Mouse (Mus musculus) left cerebral cortex, adult 11 months (tissue): ENCODE data around the gene Polq.
A peak's percentile ranks its signal among the peaks of the same experiment; 100 is the strongest.
"Not testable (repeated sequence)": the region's sequence is repeated elsewhere in the genome, so short reads cannot be mapped to it uniquely, and the experiment has no call there.

ENCODE experiments used
- DNase-seq: peaks from one replicate; pipeline ENCODE4 v3.0.0; 2022; ENCODE audit warnings: low spot score

The Polq gene

DNA sequence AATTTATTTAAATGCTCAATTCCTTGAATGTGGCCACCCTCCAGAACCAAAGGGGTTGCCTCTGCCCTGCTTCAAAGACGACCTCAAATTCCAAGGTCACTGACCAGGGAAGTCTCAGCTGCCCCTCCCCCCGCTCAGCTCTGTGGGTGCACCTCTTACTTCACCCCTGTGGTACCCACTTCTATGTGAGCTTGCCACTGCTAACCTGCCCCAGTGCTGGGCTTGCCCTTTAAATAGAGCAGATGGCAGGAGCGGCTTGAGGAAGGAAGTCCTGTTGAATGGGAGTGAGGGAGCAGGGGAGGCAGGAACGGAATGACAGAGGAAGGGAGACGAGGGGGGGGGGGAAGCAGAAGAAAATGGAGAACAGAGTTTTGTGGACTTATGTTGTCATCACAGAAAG is 97.2 kb downstream of the Polq start:
- no peak for DNase-seq

DNA sequence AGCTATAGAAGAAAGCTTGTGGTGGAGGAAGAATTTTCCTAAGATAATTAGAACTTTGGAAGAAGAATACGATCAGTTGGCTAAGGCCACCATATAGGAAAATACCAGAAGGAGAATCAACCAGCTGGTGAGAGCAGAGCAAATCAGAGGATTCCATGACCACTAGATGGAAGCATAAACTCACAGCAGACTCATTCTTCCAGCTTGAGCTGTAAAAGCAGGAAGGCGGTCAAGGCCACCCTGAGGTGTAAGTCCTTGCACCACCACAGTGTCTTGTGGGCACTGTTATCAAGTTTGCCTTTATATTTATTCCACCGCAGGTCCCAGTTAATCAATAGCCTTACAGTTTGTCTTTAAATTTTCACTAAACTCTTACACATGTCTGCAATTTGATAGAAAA is 97.7 kb downstream of the Polq start:
- peak; percentile 53 for DNase-seq

DNA sequence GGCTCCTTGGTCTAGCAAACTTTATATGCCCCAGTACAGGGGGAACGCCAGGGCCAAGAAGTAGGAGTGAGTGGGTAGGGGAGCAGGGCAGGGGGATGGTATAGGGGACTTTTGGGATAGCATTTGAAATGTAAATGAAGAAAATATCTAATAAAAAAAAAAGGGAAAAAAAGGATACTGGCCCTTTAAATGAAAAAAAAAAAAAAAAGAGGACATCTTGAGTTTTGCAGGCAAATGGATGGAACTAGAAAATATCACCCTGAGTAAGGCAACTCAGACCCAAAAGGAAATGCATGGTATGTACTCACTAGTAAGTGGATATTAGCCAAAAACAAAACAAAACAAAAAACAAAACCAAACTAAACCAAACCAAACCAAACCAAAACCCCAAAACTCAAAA is 113.6 kb downstream of the Polq start:
- not testable (repeated sequence) for DNase-seq
